8 mouse cellular contexts compared by ENCODE assay signal in the genomic region with DNA sequence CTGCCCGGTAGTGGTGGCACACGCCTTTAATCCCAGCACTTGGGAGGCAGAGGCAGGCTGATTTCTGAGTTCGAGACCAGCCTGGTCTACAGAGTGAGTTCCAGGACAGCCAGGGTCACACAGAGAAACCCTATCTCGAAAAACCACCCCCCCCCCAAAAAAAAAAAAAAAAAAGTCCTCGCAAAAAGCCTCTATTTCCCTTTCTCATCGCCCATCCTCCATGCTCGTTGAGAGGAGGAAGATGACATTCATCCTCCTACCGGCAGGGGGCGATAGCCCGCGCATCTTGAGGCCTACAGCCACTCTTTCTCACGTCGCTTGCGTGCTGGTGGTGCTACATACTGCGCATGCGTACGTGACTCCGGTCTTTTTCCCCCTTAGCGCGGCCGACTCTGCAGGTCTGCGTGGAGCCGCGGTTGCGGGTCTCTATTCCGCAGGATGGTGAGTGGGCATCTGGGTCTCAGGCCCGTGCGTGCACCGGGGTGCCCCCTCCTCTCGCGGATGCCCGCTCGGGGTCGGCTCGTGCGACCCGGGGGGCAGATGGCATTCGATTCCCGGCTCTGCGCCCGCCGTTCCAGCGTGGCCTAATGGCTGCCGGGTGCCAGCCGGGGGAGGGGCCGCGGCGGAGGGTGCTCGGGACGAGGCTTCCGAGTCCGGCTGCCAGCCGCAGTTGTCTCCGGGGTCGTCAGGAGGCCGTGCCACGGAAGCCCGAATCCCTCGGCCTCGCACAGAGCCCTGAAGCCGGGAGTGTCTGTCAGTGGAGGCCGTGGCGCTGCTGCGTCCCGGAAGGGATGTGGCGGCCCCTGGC. TPM values are rescaled to one million over a fixed set of nuclear protein-coding genes. Genes with fewer than 3 reads are reported as not detected.
DNase-seq lines count a peak whose midpoint lies in the region; ATAC-seq and TF ChIP-seq lines count a peak whose summit lies in the region.

A gene (plus strand): TSS at position 297 of the 808 bp plus-strand sequence.

- H3K36me3 ChIP-seq in hindbrain, embryonic 10.5 days = peaks cover 36% of the 10 kb centered on the region
- H3K36me3 ChIP-seq in lung, postnatal 0 days (ENCODE audit: insufficient read depth, low read length) = peaks cover 8% of the 10 kb centered on the region; the same call in 1 of the 2 replicates

- peak; percentile 94 for DNase-seq in MN1 (ENCODE audit: low spot score)
- DNase-seq in cerebellum, adult 9-10 months = peak; percentile 97
- DNase-seq in hindbrain, embryonic 10.5 days (ENCODE audit: low spot score) = peak; percentile 95
- DNase-seq in layer of hippocampus, adult 9-11 months = peak; percentile 96
- DNase-seq in lung, postnatal 0 days (ENCODE audit: low spot score) = peak; percentile 98
- DNase-seq in ovary, postnatal 14 days (ENCODE audit: low spot score) = peak; percentile 94
- peak; percentile 97 for DNase-seq in thymus, postnatal 14 days

- no peak for TF ChIP-seq EP300 in lung, postnatal 0 days (IDR thresholded peaks at IDR 0.05)

- ATAC-seq in frontal cortex, adult (ENCODE audit: low TSS enrichment) = peak; percentile 92
- ATAC-seq in lung, postnatal 0 days = peak; percentile 98

- H3K27me3 ChIP-seq in hindbrain, embryonic 10.5 days (ENCODE audit: insufficient read depth, poor library complexity, severe bottlenecking) = no peaks in the 10 kb centered on the region
- no peaks in the 10 kb centered on the region for H3K27me3 ChIP-seq in lung, postnatal 0 days (replicated peaks; ENCODE audit: insufficient read depth, low read length)

- H3K4me1 ChIP-seq in hindbrain, embryonic 10.5 days (replicated peaks) = peaks cover 12% of the 10 kb centered on the region
- H3K4me1 ChIP-seq in lung, postnatal 0 days (ENCODE audit: insufficient read depth, low read depth, low read length) = no peaks in the 10 kb centered on the region; the same call in 1 of the 2 replicates

- peak within 1 kb of the TSS; percentile 99 for H3K4me3 ChIP-seq in hindbrain, embryonic 10.5 days
- H3K4me3 ChIP-seq in lung, postnatal 0 days (ENCODE audit: low read depth, low read length) = peak within 1 kb of the TSS; percentile 97

- H3K9me3 ChIP-seq in hindbrain, embryonic 10.5 days = no peaks in the 10 kb centered on the region
- H3K9me3 ChIP-seq in lung, postnatal 0 days (ENCODE audit: low read length) = no peaks in the 10 kb centered on the region

- WGBS in hindbrain, embryonic 10.5 days = 4% methylated on average over 66 of the region's 66 CpGs
- 3% methylated on average over 66 of the region's 66 CpGs for WGBS in lung, postnatal 0 days

- H3K4me2 ChIP-seq in lung, postnatal 0 days (replicated peaks; ENCODE audit: low read depth, low read length) = peak within 1 kb of the TSS; percentile 66

- H3K27ac ChIP-seq in hindbrain, embryonic 10.5 days = peak within 1 kb of the TSS; percentile 99
- H3K27ac ChIP-seq in lung, postnatal 0 days (ENCODE audit: low read length) = peak within 1 kb of the TSS; percentile 82

- TF ChIP-seq CTCF in lung, postnatal 0 days (IDR thresholded peaks at IDR 0.05) = peak; percentile 97

- H3K9ac ChIP-seq in lung, postnatal 0 days (replicated peaks; ENCODE audit: low read depth) = peak within 1 kb of the TSS; percentile 96

RNA-seq across cellular contexts. Expression of the gene that starts here (rescaled TPM):
- polyA plus RNA-seq in hindbrain, embryonic 10.5 days (2016; fragmentation: Nextera tagmentation; extraction: Ambion mirVana) = 61.9 and 81.3 TPM in 2 replicates
- polyA plus RNA-seq in lung, postnatal 0 days (2015; fragmentation: Nextera tagmentation; extraction: Ambion mirVana) = 27.9 and 29.6 TPM in 2 replicates

Comparison
In these comparisons a context has a peak if more than half of its experiments do, and no peak if none do; other contexts are left out.
1. Peak in every context shown above with its lines: DNase-seq, ATAC-seq, H3K4me3 ChIP-seq and H3K27ac ChIP-seq.